Mouse (Mus musculus): Measurements from ENCODE around the gene Mars2.

DNA sequence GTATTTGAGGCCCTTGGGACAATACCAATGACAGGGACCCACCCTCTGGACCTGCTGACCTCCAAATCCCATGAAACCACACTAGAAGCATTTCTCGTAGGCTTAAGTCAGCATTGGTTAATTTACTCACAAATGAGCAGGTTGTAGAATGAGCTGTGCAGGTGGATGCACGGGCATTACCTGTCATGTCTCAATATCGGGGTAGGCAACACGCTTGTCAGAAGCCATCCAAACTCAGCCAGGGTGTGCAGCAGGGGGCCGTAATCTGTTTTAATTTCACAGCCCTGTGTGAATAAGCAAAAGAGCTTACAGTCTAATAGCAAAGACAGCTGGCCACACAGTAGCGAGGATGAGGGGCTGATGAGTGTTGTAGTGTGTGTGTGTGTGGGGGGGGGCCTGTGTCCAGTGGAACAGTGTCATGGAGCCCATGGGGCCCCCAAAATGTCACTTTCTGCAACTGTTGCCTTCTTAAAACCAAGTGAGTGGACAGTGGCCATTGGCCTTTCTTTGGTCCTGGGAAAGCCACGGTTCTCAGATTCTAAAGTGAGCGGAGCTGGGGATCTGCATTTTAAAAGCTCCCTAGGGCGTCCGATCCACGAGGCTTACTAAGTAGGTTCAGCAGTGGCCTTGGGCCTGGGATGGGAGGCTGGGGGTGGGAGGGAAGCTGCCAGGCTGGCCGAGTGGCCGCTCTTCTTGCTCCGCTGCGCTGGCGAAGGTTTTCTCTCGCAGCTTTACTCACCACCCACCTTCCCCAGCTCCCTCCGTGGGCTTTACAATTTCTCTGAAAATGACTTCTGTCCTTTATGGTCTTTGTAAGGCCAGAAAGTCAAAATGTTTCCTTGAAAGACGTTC, 42.7 kb upstream of the Mars2 start:
- TF ChIP-seq CTCF (IDR thresholded peaks at IDR 0.05), result no peak
- no peak for TF ChIP-seq EP300 (IDR thresholded peaks at IDR 0.05)
